Mouse (Mus musculus) hindbrain, embryonic 13.5 days (tissue): ENCODE results near the gene Arhgap32. TPM values are rescaled to one million over a fixed set of nuclear protein-coding genes. Genes with fewer than 3 reads are reported as not detected.

Experiments
- ATAC-seq: fragments of 200-750 bp; cut with Nextera tagmentation; 2 replicates; pipeline ENCODE4 v1.8.0; 2017; ENCODE audit warnings: moderate TSS enrichment; ENCODE audit not compliant: low FRiP score
- H3K27ac ChIP-seq: fragments of 300-500 bp; sonication (generic); 2 replicates; pipeline ENCODE4 v1.5.1; 2015; ENCODE audit warnings: inconsistent platforms, mild to moderate bottlenecking, moderate library complexity
- H3K27me3 ChIP-seq: fragments of 300-500 bp; sonication (generic); 2 replicates; pipeline ENCODE4 v1.6.1; 2015; ENCODE audit warnings: mild to moderate bottlenecking, inconsistent platforms
- H3K36me3 ChIP-seq: fragments of 300-500 bp; sonication (generic); 2 replicates; pipeline ENCODE4 v1.6.1; 2015; ENCODE audit warnings: mild to moderate bottlenecking, inconsistent platforms
- H3K4me1 ChIP-seq: fragments of 300-500 bp; sonication (generic); replicated peaks from 2 replicates; pipeline ENCODE4 v1.6.1; 2015; ENCODE audit warnings: inconsistent platforms
- H3K4me2 ChIP-seq: fragments of 300-500 bp; sonication (generic); 2 replicates; pipeline ENCODE4 v1.6.1; 2015; ENCODE audit warnings: inconsistent platforms, mild to moderate bottlenecking, moderate library complexity
- H3K4me3 ChIP-seq: fragments of 300-500 bp; sonication (generic); 2 replicates; pipeline ENCODE4 v1.5.1; 2015; ENCODE audit warnings: mild to moderate bottlenecking, inconsistent platforms
- H3K9ac ChIP-seq: fragments of 300-500 bp; sonication (generic); 2 replicates; pipeline ENCODE4 v1.6.1; 2015; ENCODE audit warnings: mild to moderate bottlenecking, inconsistent platforms
- H3K9me3 ChIP-seq: fragments of 300-500 bp; sonication (generic); 2 replicates; pipeline ENCODE4 v1.6.1; 2016; ENCODE audit warnings: inconsistent platforms
- WGBS: fragments of 180-500 bp; shearing (Covaris S2); methylation state at CpG from one replicate; pipeline ENCODE4 v1.1.7; 2015; 5-methylcytosine and 5-hydroxymethylcytosine counted together
- polyA plus RNA-seq: library from polyadenylated mRNA; unstranded; fragments of >200 nt; fragmentation: Nextera tagmentation; extraction: Ambion mirVana; gene quantifications from 2 replicates; pipeline ENCODE4 v1.2.1, GENCODE M21; 2015

Gene Arhgap32
- polyA plus RNA-seq, 1 experiment from 2014 or later: 10.7 TPM

DNA sequence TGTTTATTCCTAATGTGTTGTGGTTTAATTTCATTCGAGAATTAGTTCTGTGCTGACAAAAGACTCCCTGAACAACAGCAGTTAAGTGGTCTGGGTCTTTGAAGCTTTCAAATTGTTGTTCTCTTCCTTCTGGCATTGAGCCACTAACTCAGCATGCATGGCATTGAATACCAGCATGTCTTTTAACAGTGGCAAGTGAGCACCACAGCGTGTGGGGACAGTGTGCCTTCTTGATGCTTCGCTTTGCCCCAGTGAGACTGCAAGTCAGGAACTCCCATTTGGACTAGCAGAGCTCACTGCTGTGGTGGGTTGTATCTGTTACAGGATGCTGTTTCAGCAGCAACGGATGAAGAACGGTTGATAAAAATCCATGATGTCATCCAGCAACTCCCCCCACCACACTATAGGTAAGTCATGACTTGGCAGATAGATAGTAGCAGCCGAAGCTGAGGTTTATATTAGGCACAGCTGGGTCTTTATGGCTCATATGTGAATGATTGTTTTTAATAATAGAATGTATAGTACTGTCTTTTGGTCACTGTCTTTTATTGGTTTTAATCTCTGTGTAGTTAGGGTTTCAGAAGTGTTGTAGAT lies 130.3 kb downstream of the Arhgap32 start:
- 51% methylated on average over 6 of the region's 6 CpGs for WGBS
- no peaks in the 10 kb centered on the region for H3K27me3 ChIP-seq
- peaks cover 36% of the 10 kb centered on the region for H3K36me3 ChIP-seq
- no peaks in the 10 kb centered on the region for H3K9me3 ChIP-seq
- peak; percentile 68; the same call in 1 of the 2 replicates for ATAC-seq
- H3K4me1 ChIP-seq: peaks cover 12% of the 10 kb centered on the region
- H3K4me3 ChIP-seq: no peak overlapping the region
- H3K27ac ChIP-seq: peak overlapping the region; percentile 62
- no peak overlapping the region for H3K9ac ChIP-seq
- H3K4me2 ChIP-seq: no peak overlapping the region

GRCm38 (mm10) chr9:32250486-32250885 lies 134.6 kb downstream of the Arhgap32 start:
- no peak overlapping the region for H3K9ac ChIP-seq
- no peak overlapping the region for H3K4me3 ChIP-seq
- H3K9me3 ChIP-seq: no peaks in the 10 kb centered on the region
- no peak for ATAC-seq
- H3K36me3 ChIP-seq: peaks cover 63% of the 10 kb centered on the region
- peaks cover 10% of the 10 kb centered on the region for H3K4me1 ChIP-seq
- WGBS: 86% methylated on average over 4 of the region's 4 CpGs
- no peak overlapping the region for H3K27ac ChIP-seq
- no peak overlapping the region for H3K4me2 ChIP-seq
- no peaks in the 10 kb centered on the region for H3K27me3 ChIP-seq

GRCm38 (mm10) chr9:32253721-32254120 lies 137.8 kb downstream of the Arhgap32 start:
- peaks cover 80% of the 10 kb centered on the region for H3K36me3 ChIP-seq
- WGBS: 97% methylated on average over 4 of the region's 4 CpGs
- H3K9me3 ChIP-seq: no peaks in the 10 kb centered on the region
- no peaks in the 10 kb centered on the region for H3K27me3 ChIP-seq
- no peak overlapping the region for H3K27ac ChIP-seq
- no peak overlapping the region for H3K4me3 ChIP-seq
- no peak for ATAC-seq
- H3K9ac ChIP-seq: no peak overlapping the region
- H3K4me1 ChIP-seq: no peaks in the 10 kb centered on the region
- no peak overlapping the region for H3K4me2 ChIP-seq

DNA sequence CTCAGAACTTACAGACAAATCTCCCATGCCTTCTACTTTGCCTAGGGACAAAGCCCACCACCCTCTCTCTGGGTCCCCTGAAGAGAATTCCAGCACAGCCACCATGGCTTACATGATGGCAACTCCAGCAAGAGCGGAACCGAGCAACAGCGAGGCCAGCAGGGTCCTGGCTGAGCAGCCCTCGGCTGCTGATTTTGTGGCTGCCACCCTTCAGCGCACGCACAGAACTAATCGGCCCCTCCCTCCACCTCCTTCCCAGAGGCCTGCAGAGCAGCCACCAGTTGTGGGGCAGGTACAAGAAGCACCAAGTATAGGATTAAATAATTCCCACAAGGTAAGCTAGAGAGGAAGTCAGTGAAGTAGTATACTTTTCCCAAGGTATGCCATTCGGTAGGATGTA lies 141.4 kb downstream of the Arhgap32 start:
- no peak overlapping the region for H3K9ac ChIP-seq
- H3K27ac ChIP-seq: no peak overlapping the region
- no peaks in the 10 kb centered on the region for H3K27me3 ChIP-seq
- no peak overlapping the region for H3K4me3 ChIP-seq
- H3K9me3 ChIP-seq: no peaks in the 10 kb centered on the region
- WGBS: 78% methylated on average over 8 of the region's 8 CpGs
- no peak for ATAC-seq
- H3K36me3 ChIP-seq: peaks cover 82% of the 10 kb centered on the region
- no peak overlapping the region for H3K4me2 ChIP-seq
- no peaks in the 10 kb centered on the region for H3K4me1 ChIP-seq

DNA sequence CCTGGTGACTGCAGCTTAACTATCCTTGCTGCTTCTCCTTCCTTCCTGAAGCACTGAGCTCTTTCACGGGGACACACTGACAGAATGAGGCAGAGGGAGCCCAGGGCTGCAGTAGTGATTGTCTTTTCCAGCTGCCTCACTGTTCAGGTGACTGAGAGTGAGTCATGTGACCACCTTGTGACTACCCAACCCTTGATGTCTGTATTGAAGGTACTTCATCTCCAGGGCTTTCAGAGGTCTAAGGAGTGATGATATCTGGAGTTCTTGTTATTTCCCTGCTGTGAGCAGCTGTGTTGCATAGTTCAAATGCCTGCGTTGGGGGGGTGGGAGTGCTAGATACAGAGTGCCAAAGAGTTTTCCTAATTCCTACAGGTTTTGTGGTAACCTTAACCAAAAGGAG lies 141.9 kb downstream of the Arhgap32 start:
- Histone ChIP-seq H3K9ac (no peak overlapping the region), H3K9me3 (no peaks in the 10 kb centered on the region), H3K27me3 (no peaks in the 10 kb centered on the region), H3K4me2 (no peak overlapping the region), H3K4me3 (no peak overlapping the region), H3K36me3 (peaks cover 82% of the 10 kb centered on the region), H3K27ac (no peak overlapping the region), H3K4me1 (no peaks in the 10 kb centered on the region)
- 85% methylated on average over 2 of the region's 2 CpGs for WGBS
- no peak for ATAC-seq

GRCm38 (mm10) chr9:32271896-32272444 lies 156.0 kb downstream of the Arhgap32 start:
- 17% methylated on average over 5 of the region's 5 CpGs for WGBS
- peak; percentile 71 for ATAC-seq

GRCm38 (mm10) chr9:32278052-32278451 lies 162.1 kb downstream of the Arhgap32 start:
- no peak overlapping the region for H3K4me3 ChIP-seq
- no peaks in the 10 kb centered on the region for H3K9me3 ChIP-seq
- no peak for ATAC-seq
- no peak overlapping the region for H3K4me2 ChIP-seq
- no peak overlapping the region for H3K9ac ChIP-seq
- 84% methylated on average over 5 of the region's 5 CpGs for WGBS
- peaks cover 14% of the 10 kb centered on the region; the same call in 1 of the 2 replicates for H3K27me3 ChIP-seq
- no peaks in the 10 kb centered on the region for H3K36me3 ChIP-seq
- no peak overlapping the region for H3K27ac ChIP-seq
- no peaks in the 10 kb centered on the region for H3K4me1 ChIP-seq

More at GRCm38 (mm10) chr9:32271896-32272444, 156.0 kb downstream of the Arhgap32 start:
- Histone ChIP-seq H3K36me3 (no peaks in the 10 kb centered on the region), H3K27ac (no peak overlapping the region), H3K27me3 (peaks cover 16% of the 10 kb centered on the region; the same call in 1 of the 2 replicates), H3K4me2 (no peak overlapping the region), H3K9me3 (no peaks in the 10 kb centered on the region), H3K9ac (no peak overlapping the region), H3K4me1 (no peaks in the 10 kb centered on the region), H3K4me3 (no peak overlapping the region)

- Histone ChIP-seq H3K4me2 (no peak overlapping the region), H3K4me1 (no peaks in the 10 kb centered on the region), H3K36me3 (no peaks in the 10 kb centered on the region), H3K27me3 (peaks cover 8% of the 10 kb centered on the region; the same call in 1 of the 2 replicates), H3K27ac (no peak overlapping the region), H3K9ac (no peak overlapping the region), H3K9me3 (no peaks in the 10 kb centered on the region), H3K4me3 (no peak overlapping the region)
- WGBS: 63% methylated on average over 3 of the region's 3 CpGs
- ATAC-seq: no peak
These were observed 163.9 kb downstream of the Arhgap32 start for GRCm38 (mm10) chr9:32279789-32280188.

GRCm38 (mm10) chr9:32280456-32280855 lies 164.5 kb downstream of the Arhgap32 start:
- Histone ChIP-seq H3K27ac (no peak overlapping the region), H3K4me3 (no peak overlapping the region), H3K36me3 (no peaks in the 10 kb centered on the region), H3K9me3 (no peaks in the 10 kb centered on the region), H3K9ac (no peak overlapping the region), H3K4me1 (no peaks in the 10 kb centered on the region), H3K27me3 (peaks cover 8% of the 10 kb centered on the region; the same call in 1 of the 2 replicates), H3K4me2 (no peak overlapping the region)
- 89% methylated on average over 5 of the region's 5 CpGs for WGBS
- ATAC-seq: no peak

DNA sequence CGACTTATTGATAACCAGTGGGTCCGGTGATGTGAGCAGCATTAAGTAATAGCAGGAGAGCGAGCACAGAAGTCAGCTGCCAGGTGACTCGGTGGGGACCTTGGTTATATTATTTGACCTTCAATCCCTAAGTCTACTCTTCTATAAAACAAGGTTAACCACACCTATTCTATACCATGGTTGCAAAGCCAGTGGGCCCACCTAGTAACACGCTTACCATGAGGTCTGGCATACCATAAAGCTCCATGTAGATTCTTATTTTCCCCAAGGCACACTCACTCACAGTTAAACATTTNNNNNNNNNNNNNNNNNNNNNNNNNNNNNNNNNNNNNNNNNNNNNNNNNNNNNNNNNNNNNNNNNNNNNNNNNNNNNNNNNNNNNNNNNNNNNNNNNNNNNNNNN lies 167.7 kb downstream of the Arhgap32 start:
- Histone ChIP-seq H3K27ac (no peak overlapping the region), H3K9me3 (no peaks in the 10 kb centered on the region), H3K4me3 (no peak overlapping the region), H3K27me3 (peaks cover 4% of the 10 kb centered on the region; the same call in 1 of the 2 replicates), H3K4me1 (no peaks in the 10 kb centered on the region), H3K4me2 (no peak overlapping the region), H3K9ac (no peak overlapping the region), H3K36me3 (no peaks in the 10 kb centered on the region)
- ATAC-seq: no peak
- WGBS: 90% methylated on average over 5 of the region's 5 CpGs

- H3K9me3 ChIP-seq: no peaks in the 10 kb centered on the region
- no peak overlapping the region for H3K4me2 ChIP-seq
- peaks cover 9% of the 10 kb centered on the region for H3K4me1 ChIP-seq
- no peak overlapping the region for H3K27ac ChIP-seq
- no peaks in the 10 kb centered on the region for H3K36me3 ChIP-seq
- H3K9ac ChIP-seq: no peak overlapping the region
- 33% methylated on average over 7 of the region's 7 CpGs for WGBS
- H3K27me3 ChIP-seq: no peaks in the 10 kb centered on the region
- ATAC-seq: no peak
- H3K4me3 ChIP-seq: no peak overlapping the region
These were observed 175.7 kb downstream of the Arhgap32 start for GRCm38 (mm10) chr9:32291618-32292017.

- WGBS: 35% methylated on average over 5 of the region's 5 CpGs
- Histone ChIP-seq H3K27me3 (no peaks in the 10 kb centered on the region), H3K4me1 (peaks cover 9% of the 10 kb centered on the region), H3K4me3 (no peak overlapping the region), H3K36me3 (no peaks in the 10 kb centered on the region), H3K4me2 (no peak overlapping the region), H3K9me3 (no peaks in the 10 kb centered on the region), H3K9ac (no peak overlapping the region), H3K27ac (peak overlapping the region; percentile 25)
- peak; percentile 60; the same call in 1 of the 2 replicates for ATAC-seq
These were observed 176.8 kb downstream of the Arhgap32 start for GRCm38 (mm10) chr9:32292686-32293085.
